Mouse (Mus musculus): ENCODE data around the gene U2surp.
"Not testable (repeated sequence)": the region's sequence is repeated elsewhere in the genome, so short reads cannot be mapped to it uniquely, and the experiment has no call there.

The U2surp gene

DNA sequence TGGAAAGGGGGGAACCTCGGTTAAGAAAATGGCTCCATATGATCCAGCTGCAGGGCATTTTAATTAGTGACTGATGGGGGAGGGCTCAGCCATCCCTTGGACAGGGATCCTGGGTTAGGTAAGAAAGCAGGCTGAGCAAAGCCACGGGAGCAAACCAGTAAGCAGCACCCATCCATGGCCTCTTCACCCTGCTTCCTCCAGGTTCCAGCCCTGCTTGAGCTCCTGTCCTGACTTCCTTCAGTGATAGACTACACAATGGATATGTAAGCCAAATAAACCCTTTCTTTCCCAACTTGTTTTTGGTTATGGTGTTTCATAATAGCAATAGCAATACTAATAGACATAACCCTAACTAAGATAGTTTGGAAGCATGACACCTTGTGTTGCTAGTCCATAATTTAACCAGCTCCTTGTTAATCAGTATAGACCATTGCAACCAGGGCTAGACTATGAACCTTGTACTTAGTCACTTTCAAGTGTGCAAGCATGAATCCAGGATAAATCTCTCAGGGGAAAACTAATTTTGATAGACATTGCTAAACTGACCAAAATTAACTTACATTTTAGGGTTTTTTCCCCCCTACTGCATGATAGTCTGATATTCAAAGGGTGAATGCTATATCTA, 27.5 kb upstream of the U2surp start:
- DNase-seq (ENCODE audit: low read depth in 1 of 2, low spot score in 2 of 2): no peak

- DNase-seq (ENCODE audit: low read depth in 1 of 2, low spot score in 2 of 2): no peak
Measured at GRCm38 (mm10) chr9:95533817-95534216, 22.0 kb upstream of the U2surp start.

DNA sequence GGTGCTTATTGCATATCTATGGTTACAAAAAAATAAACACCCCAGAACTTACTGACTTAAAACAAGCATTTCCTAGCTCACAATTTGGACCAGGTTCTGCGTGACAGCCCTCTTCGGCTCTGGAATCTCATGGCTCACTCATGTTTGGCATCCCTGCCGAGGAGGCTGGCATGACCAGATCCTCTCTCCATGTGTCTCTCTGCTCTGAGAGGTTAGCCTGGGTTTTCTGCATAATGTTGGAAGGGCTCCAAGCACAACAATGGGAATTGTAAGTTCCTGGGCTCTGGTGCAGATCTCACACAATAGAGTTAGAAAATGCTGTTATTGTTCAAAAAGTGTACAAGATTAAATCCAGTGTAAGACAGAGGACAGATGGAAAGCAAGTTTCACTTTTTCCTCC, 19.3 kb upstream of the U2surp start:
- DNase-seq (ENCODE audit: low read depth in 1 of 2, low spot score in 2 of 2): no peak

DNA sequence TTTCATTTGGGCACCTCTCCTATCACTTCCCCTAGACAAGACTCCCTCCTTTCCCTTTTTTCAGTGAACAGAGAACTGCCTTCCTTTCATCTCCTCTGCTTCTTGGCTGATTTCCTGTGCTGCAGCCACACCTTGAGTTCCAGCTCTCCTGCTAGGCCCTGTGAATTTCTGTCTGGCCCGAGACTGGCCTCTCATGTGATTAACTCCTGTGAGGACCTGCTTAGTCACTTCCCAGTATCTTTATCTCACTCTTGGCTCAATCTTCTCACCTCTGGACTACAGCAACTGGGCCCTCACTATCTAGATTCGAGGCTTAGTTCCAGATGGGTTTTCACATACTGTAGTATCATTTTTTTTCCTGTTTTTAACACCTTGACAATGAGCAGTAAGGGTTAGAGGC, 15.9 kb upstream of the U2surp start:
- no peak for DNase-seq (ENCODE audit: low read depth in 1 of 2, low spot score in 2 of 2)

GRCm38 (mm10) chr9:95525961-95526360, 14.2 kb upstream of the U2surp start:
- DNase-seq (ENCODE audit: low read depth in 1 of 2, low spot score in 2 of 2): no peak

DNA sequence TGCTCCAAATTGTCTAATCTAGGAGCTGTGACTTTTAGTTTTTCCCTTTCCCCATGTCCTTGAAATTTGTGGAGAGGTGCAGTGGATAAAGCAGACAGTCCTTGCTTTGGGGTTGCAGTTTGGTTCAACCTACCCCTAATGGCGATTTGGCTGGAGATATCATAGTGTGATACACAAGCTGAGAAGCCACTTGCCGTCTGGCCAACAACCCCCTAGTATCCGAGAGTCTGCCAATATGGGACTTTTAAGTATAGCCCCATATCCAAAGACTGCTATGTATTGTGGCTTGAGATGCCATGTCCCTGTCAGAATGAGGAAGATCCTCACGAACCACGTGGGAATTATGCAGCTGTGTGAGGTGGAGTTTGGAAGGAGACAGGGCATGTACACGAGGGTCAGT, 13.6 kb upstream of the U2surp start:
- no peak for DNase-seq (ENCODE audit: low read depth in 1 of 2, low spot score in 2 of 2)

DNA sequence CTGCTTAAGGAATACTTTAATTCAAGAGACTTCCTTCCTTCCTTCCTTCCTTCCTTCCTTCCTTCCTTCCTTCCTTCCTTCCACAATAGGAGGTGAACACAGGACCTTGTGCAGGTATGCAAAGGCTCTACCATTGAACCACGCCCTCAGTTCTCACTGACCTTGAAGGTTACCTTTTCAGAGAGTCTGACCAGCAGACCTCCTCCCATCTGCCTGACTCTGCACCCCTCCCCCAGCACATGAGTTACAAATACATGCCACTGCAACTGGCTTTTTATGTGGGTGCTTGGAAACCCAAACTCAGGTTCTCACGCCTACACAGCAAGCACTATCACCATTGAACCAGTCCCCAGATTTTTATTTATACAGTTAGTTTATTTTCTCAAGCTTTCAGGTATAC, 10.8 kb upstream of the U2surp start:
- DNase-seq (ENCODE audit: low read depth in 1 of 2, low spot score in 2 of 2): no peak

GRCm38 (mm10) chr9:95521566-95521965, 9.8 kb upstream of the U2surp start:
- DNase-seq (ENCODE audit: low read depth in 1 of 2, low spot score in 2 of 2): no peak

- no peak for DNase-seq (ENCODE audit: low read depth in 1 of 2, low spot score in 2 of 2)
Measured at GRCm38 (mm10) chr9:95521031-95521430, 9.2 kb upstream of the U2surp start.

DNA sequence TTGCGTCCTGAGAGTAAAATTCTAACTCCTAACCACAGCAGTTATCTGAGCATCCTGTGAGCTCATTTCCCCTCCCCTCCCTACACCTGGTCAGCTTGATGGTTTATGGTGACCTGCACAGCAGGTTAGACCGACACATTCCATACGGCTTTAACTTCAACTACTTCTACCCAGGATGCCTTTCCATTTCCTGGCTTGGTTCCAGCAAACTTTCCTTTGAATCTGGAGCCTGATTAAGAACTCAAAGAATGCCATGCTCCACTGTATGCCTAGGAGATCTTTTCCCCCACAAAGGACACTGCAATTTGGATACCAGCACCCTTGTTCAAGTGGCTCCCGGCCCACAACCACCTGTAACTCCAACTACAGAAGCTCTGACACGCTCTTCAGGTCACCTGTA, 8.8 kb upstream of the U2surp start:
- DNase-seq (ENCODE audit: low read depth in 1 of 2, low spot score in 2 of 2): no peak

GRCm38 (mm10) chr9:95514361-95514760, 2.6 kb upstream of the U2surp start:
- not testable (repeated sequence) for DNase-seq (ENCODE audit: low read depth in 1 of 2, low spot score in 2 of 2)

DNA sequence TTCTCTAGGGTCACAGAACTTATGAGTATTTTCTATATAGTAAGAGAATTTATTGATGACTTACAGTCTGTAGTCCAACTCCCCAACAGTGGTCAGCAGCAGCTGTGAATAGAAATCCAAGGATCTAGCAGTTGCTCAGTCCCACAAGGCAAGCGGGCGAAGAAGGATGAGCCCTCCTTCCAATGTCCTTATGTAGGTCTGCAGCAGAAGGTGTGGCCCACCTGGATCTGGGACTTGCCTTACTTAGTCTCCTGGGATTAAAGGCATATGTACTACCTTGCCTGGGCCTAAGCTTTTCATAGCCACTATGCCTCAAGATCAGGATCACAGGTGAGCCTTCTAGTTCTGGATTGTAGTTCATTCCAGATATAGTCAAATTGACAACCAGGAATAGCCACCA, 2.0 kb upstream of the U2surp start:
- no peak for DNase-seq (ENCODE audit: low read depth in 1 of 2, low spot score in 2 of 2)

- DNase-seq (ENCODE audit: low read depth in 1 of 2, low spot score in 2 of 2): no peak
Measured at GRCm38 (mm10) chr9:95512331-95513030, 685 bp upstream of the U2surp start.

DNA sequence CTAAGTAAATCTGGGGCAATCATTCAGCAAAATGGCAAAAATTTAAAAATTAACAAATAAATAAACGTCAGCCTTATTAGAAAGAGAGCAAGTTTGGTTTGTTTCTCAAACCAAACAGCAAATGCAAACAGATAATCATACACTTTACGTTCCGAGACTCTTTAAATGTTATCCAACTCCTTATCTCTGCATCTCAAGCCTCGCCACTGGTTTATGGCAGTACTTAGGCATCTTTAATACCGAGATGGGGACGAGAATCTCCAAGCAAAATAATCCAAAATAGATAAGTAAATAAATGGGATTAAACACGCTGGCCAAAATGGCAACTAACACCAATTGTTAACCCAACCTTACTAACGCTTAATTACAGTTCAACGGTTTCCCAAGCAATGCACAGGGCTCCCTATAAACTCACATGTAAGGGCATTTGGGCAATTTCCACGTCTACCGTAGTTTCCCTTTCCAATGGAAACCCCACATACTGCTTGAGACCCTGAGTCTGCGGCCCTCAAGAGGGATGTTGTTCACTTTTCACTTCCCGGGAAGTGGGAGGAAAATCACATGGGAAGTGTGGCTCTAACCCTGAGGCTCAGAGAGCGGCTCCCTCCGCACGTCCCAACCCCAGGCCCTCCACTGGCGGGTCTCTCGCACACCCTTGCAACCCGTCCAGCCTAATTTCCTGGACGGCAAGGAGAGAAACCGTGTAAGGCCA, 947 bp downstream of the U2surp start:
- DNase-seq (ENCODE audit: low read depth in 1 of 2, low spot score in 2 of 2): no peak

DNA sequence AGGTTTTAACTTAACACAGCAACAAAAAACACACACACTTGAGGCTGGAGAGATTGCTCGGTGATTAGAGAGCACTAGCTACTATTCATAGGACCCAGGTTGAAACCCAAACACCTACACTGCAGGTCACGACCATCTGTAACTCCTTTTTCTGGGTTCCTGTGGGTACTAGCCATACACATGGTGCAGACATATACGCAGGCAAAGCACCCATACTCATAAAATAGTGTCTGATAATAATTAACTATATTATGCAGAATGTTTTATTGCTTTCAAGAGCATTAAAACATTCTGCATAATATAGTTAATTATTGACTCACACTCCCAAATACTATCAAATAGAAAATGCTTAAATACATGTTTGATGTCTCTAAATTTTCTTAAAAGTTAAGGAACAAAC, 6.1 kb downstream of the U2surp start:
- no peak for DNase-seq (ENCODE audit: low read depth in 1 of 2, low spot score in 2 of 2)

- DNase-seq (ENCODE audit: low read depth in 1 of 2, low spot score in 2 of 2): no peak
Measured at GRCm38 (mm10) chr9:95499848-95500247, 11.9 kb downstream of the U2surp start.

- DNase-seq (ENCODE audit: low read depth in 1 of 2, low spot score in 2 of 2): no peak
Measured at GRCm38 (mm10) chr9:95495038-95495437, 16.8 kb downstream of the U2surp start.

DNA sequence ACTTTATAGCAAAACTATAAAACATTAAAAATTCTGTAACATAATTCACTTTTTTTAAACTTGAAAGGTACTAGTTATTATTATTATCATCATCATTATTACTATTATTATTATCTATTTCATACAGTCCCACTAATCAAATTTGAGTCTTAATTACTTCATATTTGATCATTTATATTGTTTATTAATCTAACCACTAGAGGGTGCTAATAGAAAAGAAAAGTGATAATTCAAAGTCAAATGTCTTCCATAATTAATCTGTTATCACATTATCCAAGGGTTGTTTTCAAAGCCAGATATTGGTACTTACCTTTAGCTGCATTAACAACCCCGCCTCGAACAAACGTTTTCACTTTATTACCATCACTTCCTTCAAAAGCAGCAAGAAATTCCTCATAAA, 18.4 kb downstream of the U2surp start:
- DNase-seq (ENCODE audit: low read depth in 1 of 2, low spot score in 2 of 2): no peak

GRCm38 (mm10) chr9:95490003-95490402, 21.8 kb downstream of the U2surp start:
- DNase-seq (ENCODE audit: low read depth in 1 of 2, low spot score in 2 of 2): no peak

GRCm38 (mm10) chr9:95488861-95489260, 22.9 kb downstream of the U2surp start:
- DNase-seq (ENCODE audit: low read depth in 1 of 2, low spot score in 2 of 2): no peak

DNA sequence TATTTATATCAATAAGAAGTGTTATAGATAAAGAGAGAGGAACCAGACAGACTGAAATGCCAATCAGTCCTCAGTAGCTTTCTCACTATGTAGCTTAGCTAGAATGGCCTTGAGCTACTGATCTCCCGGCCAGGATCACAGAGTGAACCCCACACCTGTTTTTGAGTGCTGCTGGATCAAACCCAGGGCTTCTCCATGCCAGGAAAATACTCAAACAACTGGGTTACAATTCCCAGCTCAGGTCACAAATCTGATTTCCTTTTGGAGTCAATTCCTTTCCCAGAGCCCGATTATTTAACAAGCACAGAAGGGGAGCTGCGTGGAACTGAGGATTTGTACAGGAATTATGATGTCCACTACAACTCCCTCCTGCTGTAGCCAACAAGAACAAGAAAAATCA, 31.8 kb downstream of the U2surp start:
- no peak for DNase-seq (ENCODE audit: low read depth in 1 of 2, low spot score in 2 of 2)

GRCm38 (mm10) chr9:95478443-95478842, 33.4 kb downstream of the U2surp start:
- DNase-seq (ENCODE audit: low read depth in 1 of 2, low spot score in 2 of 2): no peak

Measured in monocyte, adult 2 months (primary cell).